Mouse (Mus musculus): Measurements from ENCODE around the gene Stab2. TPM values are rescaled to one million over a fixed set of nuclear protein-coding genes. Genes with fewer than 3 reads are reported as not detected.

The Stab2 gene
- polyA plus RNA-seq, 1 experiment: not detected

GRCm38 (mm10) chr10:87016151-87016692, 8.4 kb upstream of the Stab2 start:
- Histone ChIP-seq H3K27ac (replicated peaks; ENCODE audit: low read depth, low read length) (no peak overlapping the region), H3K4me1 (ENCODE audit: control insufficient read depth, insufficient read depth, insufficient read length, low read length) (no peaks in the 10 kb centered on the region), H3K4me3 (ENCODE audit: insufficient read depth, low read depth, low read length) (no peak overlapping the region)

DNA sequence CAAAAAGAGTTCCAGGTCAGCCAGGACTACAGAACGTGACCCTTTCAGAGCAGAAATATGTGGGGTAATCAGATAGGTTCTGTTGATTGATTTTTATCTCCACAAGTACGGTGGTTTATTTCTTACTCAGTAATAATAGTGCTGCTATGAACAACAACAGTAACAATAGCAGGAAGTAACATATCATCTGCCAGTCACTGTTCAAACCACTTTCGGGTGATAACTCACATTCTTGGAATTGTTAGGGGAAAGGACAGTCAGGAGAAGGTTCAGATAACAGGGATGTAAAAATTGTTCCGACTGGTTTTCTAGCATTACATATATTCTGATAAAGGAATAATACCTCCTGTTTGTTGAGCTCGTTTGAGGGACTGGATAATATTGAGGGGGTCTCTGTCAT, 7.6 kb upstream of the Stab2 start:
- H3K27ac ChIP-seq (replicated peaks; ENCODE audit: low read depth, low read length): no peak overlapping the region
- H3K4me1 ChIP-seq (ENCODE audit: control insufficient read depth, insufficient read depth, insufficient read length, low read length): no peaks in the 10 kb centered on the region
- no peak overlapping the region for H3K4me3 ChIP-seq (ENCODE audit: insufficient read depth, low read depth, low read length)

GRCm38 (mm10) chr10:87014391-87014965, 6.7 kb upstream of the Stab2 start:
- no peak overlapping the region for H3K4me3 ChIP-seq (ENCODE audit: insufficient read depth, low read depth, low read length)
- no peak overlapping the region for H3K27ac ChIP-seq (replicated peaks; ENCODE audit: low read depth, low read length)
- H3K4me1 ChIP-seq (ENCODE audit: control insufficient read depth, insufficient read depth, insufficient read length, low read length): no peaks in the 10 kb centered on the region

- no peak overlapping the region for H3K27ac ChIP-seq (replicated peaks; ENCODE audit: low read depth, low read length)
- no peaks in the 10 kb centered on the region for H3K4me1 ChIP-seq (ENCODE audit: control insufficient read depth, insufficient read depth, insufficient read length, low read length)
- no peak overlapping the region for H3K4me3 ChIP-seq (ENCODE audit: insufficient read depth, low read depth, low read length)
Measured at GRCm38 (mm10) chr10:87012087-87012486, 4.3 kb upstream of the Stab2 start.

DNA sequence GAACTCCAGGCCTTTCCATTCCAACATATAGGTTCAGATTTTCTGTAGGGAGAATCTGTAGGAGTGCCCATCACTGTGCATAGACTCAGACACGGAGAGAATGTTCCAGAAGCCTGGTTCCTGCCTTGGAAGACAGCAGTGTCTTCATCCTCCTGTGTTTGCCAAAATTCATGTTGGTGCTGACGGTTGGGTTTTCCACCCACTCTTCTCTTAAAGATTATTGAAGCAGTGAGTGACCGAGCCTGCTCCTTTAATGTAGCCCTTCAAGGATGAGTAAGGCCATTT, 332 bp upstream of the Stab2 start:
- no peak overlapping the region for H3K27ac ChIP-seq (replicated peaks; ENCODE audit: low read depth, low read length)
- H3K4me1 ChIP-seq (ENCODE audit: control insufficient read depth, insufficient read depth, insufficient read length, low read length): no peaks in the 10 kb centered on the region
- no peak overlapping the region for H3K4me3 ChIP-seq (ENCODE audit: insufficient read depth, low read depth, low read length)

- peaks cover 2% of the 10 kb centered on the region; the same call in 1 of the 2 replicates for H3K4me1 ChIP-seq (ENCODE audit: control insufficient read depth, insufficient read depth, insufficient read length, low read length)
- no peak overlapping the region for H3K4me3 ChIP-seq (ENCODE audit: insufficient read depth, low read depth, low read length)
- no peak overlapping the region for H3K27ac ChIP-seq (replicated peaks; ENCODE audit: low read depth, low read length)
Measured at GRCm38 (mm10) chr10:86992238-86992976, 15.4 kb downstream of the Stab2 start.

DNA sequence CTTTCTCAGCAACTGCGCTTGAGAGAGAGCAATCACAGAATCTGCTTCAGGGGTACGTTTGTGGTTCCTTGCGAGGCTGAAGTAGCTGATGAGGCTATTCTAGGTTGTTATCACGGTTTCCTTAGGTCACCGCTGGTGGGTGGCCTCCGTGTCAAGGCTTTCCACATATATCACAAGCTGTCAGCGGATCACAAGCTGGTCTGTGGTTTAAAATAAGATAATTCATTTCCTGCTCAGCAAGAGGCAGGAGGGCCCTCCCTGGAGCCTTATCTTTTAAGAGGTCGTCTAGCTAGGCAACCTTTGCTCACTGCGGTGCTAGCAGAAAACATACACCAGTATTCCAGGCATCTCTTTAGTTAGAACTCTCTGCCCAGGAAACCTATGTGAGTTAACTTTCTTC, 17.2 kb downstream of the Stab2 start:
- peaks cover 2% of the 10 kb centered on the region; the same call in 1 of the 2 replicates for H3K4me1 ChIP-seq (ENCODE audit: control insufficient read depth, insufficient read depth, insufficient read length, low read length)
- H3K27ac ChIP-seq (replicated peaks; ENCODE audit: low read depth, low read length): no peak overlapping the region
- H3K4me3 ChIP-seq (ENCODE audit: insufficient read depth, low read depth, low read length): no peak overlapping the region

DNA sequence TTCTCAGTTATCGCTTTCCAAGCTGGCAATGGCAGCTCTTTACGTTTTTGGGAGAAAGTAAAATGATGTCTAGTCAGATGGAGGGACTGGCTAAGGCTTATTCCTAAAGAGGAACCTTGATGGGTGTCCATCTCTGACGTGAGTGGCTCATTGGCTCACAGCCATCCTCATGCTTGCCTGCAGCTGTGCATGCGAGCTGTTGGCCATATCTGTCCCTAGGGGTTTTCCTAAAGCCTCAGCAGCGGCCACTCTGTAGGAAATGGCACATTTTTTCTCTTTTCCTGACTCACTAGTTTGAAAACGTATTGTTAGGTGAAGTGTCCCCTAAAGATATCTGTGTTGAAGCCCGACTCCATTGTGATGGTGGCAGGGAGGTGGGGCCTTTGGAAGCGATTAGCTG, 18.0 kb downstream of the Stab2 start:
- H3K27ac ChIP-seq (replicated peaks; ENCODE audit: low read depth, low read length): no peak overlapping the region
- H3K4me1 ChIP-seq (ENCODE audit: control insufficient read depth, insufficient read depth, insufficient read length, low read length): peaks cover 2% of the 10 kb centered on the region; the same call in 1 of the 2 replicates
- no peak overlapping the region for H3K4me3 ChIP-seq (ENCODE audit: insufficient read depth, low read depth, low read length)

- H3K27ac ChIP-seq (replicated peaks; ENCODE audit: low read depth, low read length): no peak overlapping the region
- H3K4me3 ChIP-seq (ENCODE audit: insufficient read depth, low read depth, low read length): no peak overlapping the region
- no peaks in the 10 kb centered on the region for H3K4me1 ChIP-seq (ENCODE audit: control insufficient read depth, insufficient read depth, insufficient read length, low read length)
Measured at GRCm38 (mm10) chr10:86976001-86976726, 31.7 kb downstream of the Stab2 start.

DNA sequence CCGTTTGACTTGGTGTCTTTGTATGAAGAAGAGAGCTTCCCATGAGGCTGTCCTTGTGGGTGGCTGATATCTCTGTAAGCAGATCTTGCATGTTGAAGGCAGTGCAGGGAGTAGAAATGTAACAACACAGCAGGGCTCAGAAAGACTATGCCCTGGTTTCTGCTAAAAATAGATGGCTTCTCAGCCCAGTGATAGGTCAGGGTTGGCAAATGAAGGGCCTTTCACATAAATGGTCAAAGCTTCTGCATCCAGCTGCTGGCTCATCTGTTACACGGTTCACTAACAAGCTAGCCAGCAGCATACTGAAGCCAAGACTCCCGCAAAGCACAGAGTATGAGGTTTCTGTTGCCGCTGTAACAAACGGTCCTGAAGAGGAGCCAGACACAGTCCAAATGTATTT, 34.5 kb downstream of the Stab2 start:
- H3K27ac ChIP-seq (replicated peaks; ENCODE audit: low read depth, low read length): no peak overlapping the region
- H3K4me1 ChIP-seq (ENCODE audit: control insufficient read depth, insufficient read depth, insufficient read length, low read length): no peaks in the 10 kb centered on the region
- no peak overlapping the region for H3K4me3 ChIP-seq (ENCODE audit: insufficient read depth, low read depth, low read length)

DNA sequence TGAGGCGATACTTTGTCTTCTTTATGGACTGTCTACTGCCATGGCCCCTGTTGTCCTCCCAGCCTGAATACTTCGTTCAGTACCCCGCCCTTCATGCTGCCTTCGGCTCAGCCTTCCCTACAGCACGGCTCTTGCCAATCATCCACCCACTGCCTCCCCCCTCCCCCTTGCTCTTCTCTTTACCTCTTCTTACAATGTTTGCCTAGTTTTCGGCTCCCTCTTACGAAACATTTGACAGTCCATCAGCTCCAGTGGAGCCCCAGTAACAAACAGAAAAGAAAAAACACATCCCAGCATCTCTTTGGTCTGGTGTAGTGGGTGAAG, 35.4 kb downstream of the Stab2 start:
- Histone ChIP-seq H3K4me3 (ENCODE audit: insufficient read depth, low read depth, low read length) (no peak overlapping the region), H3K27ac (replicated peaks; ENCODE audit: low read depth, low read length) (no peak overlapping the region), H3K4me1 (ENCODE audit: control insufficient read depth, insufficient read depth, insufficient read length, low read length) (no peaks in the 10 kb centered on the region)

- Histone ChIP-seq H3K4me1 (ENCODE audit: control insufficient read depth, insufficient read depth, insufficient read length, low read length) (no peaks in the 10 kb centered on the region), H3K27ac (replicated peaks; ENCODE audit: low read depth, low read length) (no peak overlapping the region), H3K4me3 (ENCODE audit: insufficient read depth, low read depth, low read length) (peak overlapping the region; percentile 13; the same call in 1 of the 2 replicates)
Measured at GRCm38 (mm10) chr10:86971680-86972502, 35.9 kb downstream of the Stab2 start.

DNA sequence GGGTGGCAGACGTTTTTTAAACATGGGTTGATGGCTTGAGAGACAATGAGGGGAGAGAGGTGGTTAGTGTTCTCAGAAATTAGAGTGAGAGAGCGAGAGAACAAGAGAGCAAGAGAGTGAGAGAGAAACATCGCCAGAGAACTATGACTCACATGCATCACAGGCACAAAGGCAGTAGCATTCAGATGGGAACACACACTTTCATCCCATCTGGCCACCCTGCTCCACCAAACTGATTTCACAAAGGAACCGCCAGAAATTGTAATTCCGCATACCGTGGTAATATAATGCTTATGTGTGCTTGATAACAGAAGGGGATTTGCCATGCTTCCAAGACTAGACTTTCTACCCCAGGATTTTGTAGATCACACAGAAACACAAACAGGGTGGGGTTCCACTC, 38.5 kb downstream of the Stab2 start:
- Histone ChIP-seq H3K4me3 (ENCODE audit: insufficient read depth, low read depth, low read length) (no peak overlapping the region), H3K27ac (replicated peaks; ENCODE audit: low read depth, low read length) (no peak overlapping the region), H3K4me1 (ENCODE audit: control insufficient read depth, insufficient read depth, insufficient read length, low read length) (no peaks in the 10 kb centered on the region)

- Histone ChIP-seq H3K27ac (replicated peaks; ENCODE audit: low read depth, low read length) (no peak overlapping the region), H3K4me3 (ENCODE audit: insufficient read depth, low read depth, low read length) (no peak overlapping the region), H3K4me1 (ENCODE audit: control insufficient read depth, insufficient read depth, insufficient read length, low read length) (no peaks in the 10 kb centered on the region)
Measured at GRCm38 (mm10) chr10:86961542-86962466, 46.0 kb downstream of the Stab2 start.

Data from brown adipose tissue, adult 24 weeks (tissue).